Mouse (Mus musculus): Measurements from ENCODE around the gene Atp6v0c. TPM values are rescaled to one million over a fixed set of nuclear protein-coding genes. Genes with fewer than 3 reads are reported as not detected.

The Atp6v0c gene
- polyA plus RNA-seq, 2 experiments, result 487 to 522 TPM

- Histone ChIP-seq H3K27ac (replicated peaks; ENCODE audit: low read depth, low read length) (peak overlapping the region; percentile 90), H3K4me1 (ENCODE audit: control insufficient read depth, insufficient read depth, low read length) (peaks cover 52% of the 10 kb centered on the region), H3K4me3 (replicated peaks; ENCODE audit: low read length) (no peak overlapping the region), H3K9ac (ENCODE audit: low read depth, low read length, severe bottlenecking) (peak overlapping the region; percentile 16; the same call in 1 of the 2 replicates), H3K36me3 (ENCODE audit: control insufficient read depth, insufficient read depth, low read length) (peaks cover 10% of the 10 kb centered on the region), H3K9me3 (ENCODE audit: control insufficient read depth, low read length) (no peaks in the 10 kb centered on the region), H3K4me2 (replicated peaks; ENCODE audit: low read depth, low read length, severe bottlenecking) (peak overlapping the region; percentile 78), H3K27me3 (ENCODE audit: control insufficient read depth, insufficient read depth, low read length) (no peaks in the 10 kb centered on the region)
- WGBS, result 58% methylated on average over 3 of the region's 3 CpGs
- TF ChIP-seq POLR2A (IDR thresholded peaks at IDR 0.05; ENCODE audit: borderline replicate concordance, extremely low read depth, insufficient read depth, insufficient read length), result no peak
- no peak for ATAC-seq (ENCODE audit: low FRiP score, low read depth)
- no peak for DNase-seq (ENCODE audit: low spot score)
These were observed 41.1 kb upstream of the Atp6v0c start for GRCm38 (mm10) chr17:24210591-24210990.

GRCm38 (mm10) chr17:24209916-24210240, 40.4 kb upstream of the Atp6v0c start:
- Histone ChIP-seq H3K4me3 (replicated peaks; ENCODE audit: low read length) (0 out of 2 replicates have a peak overlapping the region, but pooled peaks have one; percentile 73), H3K4me1 (ENCODE audit: control insufficient read depth, insufficient read depth, low read length) (peaks cover 54% of the 10 kb centered on the region), H3K9me3 (ENCODE audit: control insufficient read depth, low read length) (no peaks in the 10 kb centered on the region), H3K27me3 (ENCODE audit: control insufficient read depth, insufficient read depth, low read length) (no peaks in the 10 kb centered on the region), H3K36me3 (ENCODE audit: control insufficient read depth, insufficient read depth, low read length) (0 out of 2 replicates have a peak, but pooled peaks cover 3% of the 10 kb centered on the region), H3K4me2 (replicated peaks; ENCODE audit: low read depth, low read length, severe bottlenecking) (peak overlapping the region; percentile 96), H3K9ac (ENCODE audit: low read depth, low read length, severe bottlenecking) (no peak overlapping the region), H3K27ac (replicated peaks; ENCODE audit: low read depth, low read length) (peak overlapping the region; percentile 90)
- DNase-seq (ENCODE audit: low spot score) (no peak), ATAC-seq (ENCODE audit: low FRiP score, low read depth) (no peak)
- 74% methylated on average over 3 of the region's 3 CpGs for WGBS
- TF ChIP-seq POLR2A (IDR thresholded peaks at IDR 0.05; ENCODE audit: borderline replicate concordance, extremely low read depth, insufficient read depth, insufficient read length), result no peak

- ATAC-seq (ENCODE audit: low FRiP score, low read depth) (peak; percentile 83), DNase-seq (ENCODE audit: low spot score) (peak; percentile 92)
- TF ChIP-seq POLR2A (IDR thresholded peaks at IDR 0.05; ENCODE audit: borderline replicate concordance, extremely low read depth, insufficient read depth, insufficient read length), result no peak
- Histone ChIP-seq H3K27ac (replicated peaks; ENCODE audit: low read depth, low read length) (peak within 1 kb of the TSS; percentile 90), H3K36me3 (ENCODE audit: control insufficient read depth, insufficient read depth, low read length) (0 out of 2 replicates have a peak, but pooled peaks cover 2% of the 10 kb centered on the region), H3K4me3 (replicated peaks; ENCODE audit: low read length) (peak within 1 kb of the TSS; percentile 73), H3K4me1 (ENCODE audit: control insufficient read depth, insufficient read depth, low read length) (peaks cover 60% of the 10 kb centered on the region), H3K4me2 (replicated peaks; ENCODE audit: low read depth, low read length, severe bottlenecking) (peak within 1 kb of the TSS; percentile 96), H3K9ac (ENCODE audit: low read depth, low read length, severe bottlenecking) (peak within 1 kb of the TSS; percentile 83), H3K27me3 (ENCODE audit: control insufficient read depth, insufficient read depth, low read length) (no peaks in the 10 kb centered on the region), H3K9me3 (ENCODE audit: control insufficient read depth, low read length) (no peaks in the 10 kb centered on the region)
- whole genome bisulfite sequencing, result 2% methylated on average over 11 of the region's 43 CpGs
These were observed 39.8 kb upstream of the Atp6v0c start, which contains the start of gene Ntn3 for GRCm38 (mm10) chr17:24209043-24209915. Gene Ntn3, minus strand, starts transcription at chr17:24209531.

GRCm38 (mm10) chr17:24208641-24209042, 39.1 kb upstream of the Atp6v0c start:
- Histone ChIP-seq H3K9me3 (ENCODE audit: control insufficient read depth, low read length) (no peaks in the 10 kb centered on the region), H3K27me3 (ENCODE audit: control insufficient read depth, insufficient read depth, low read length) (no peaks in the 10 kb centered on the region), H3K4me3 (replicated peaks; ENCODE audit: low read length) (peak overlapping the region; percentile 73), H3K4me2 (replicated peaks; ENCODE audit: low read depth, low read length, severe bottlenecking) (peak overlapping the region; percentile 96), H3K27ac (replicated peaks; ENCODE audit: low read depth, low read length) (peak overlapping the region; percentile 90), H3K36me3 (ENCODE audit: control insufficient read depth, insufficient read depth, low read length) (0 out of 2 replicates have a peak, but pooled peaks cover 2% of the 10 kb centered on the region), H3K4me1 (ENCODE audit: control insufficient read depth, insufficient read depth, low read length) (peaks cover 66% of the 10 kb centered on the region), H3K9ac (ENCODE audit: low read depth, low read length, severe bottlenecking) (peak overlapping the region; percentile 83)
- TF ChIP-seq POLR2A (IDR thresholded peaks at IDR 0.05; ENCODE audit: borderline replicate concordance, extremely low read depth, insufficient read depth, insufficient read length), result no peak
- ATAC-seq (ENCODE audit: low FRiP score, low read depth) (no peak), DNase-seq (ENCODE audit: low spot score) (no peak)
- 3% methylated on average over 9 of the region's 29 CpGs for WGBS

- peaks cover 73% of the 10 kb centered on the region for H3K4me1 ChIP-seq (ENCODE audit: control insufficient read depth, insufficient read depth, low read length)
- TF ChIP-seq POLR2A (IDR thresholded peaks at IDR 0.05; ENCODE audit: borderline replicate concordance, extremely low read depth, insufficient read depth, insufficient read length), result no peak
- 54% methylated on average over 34 of the region's 34 CpGs for WGBS
- H3K36me3 ChIP-seq (ENCODE audit: control insufficient read depth, insufficient read depth, low read length), result 0 out of 2 replicates have a peak, but pooled peaks cover 2% of the 10 kb centered on the region
- peak overlapping the region; percentile 96 for H3K4me2 ChIP-seq (replicated peaks; ENCODE audit: low read depth, low read length, severe bottlenecking)
- peak overlapping the region; percentile 73 for H3K4me3 ChIP-seq (replicated peaks; ENCODE audit: low read length)
- H3K9ac ChIP-seq (ENCODE audit: low read depth, low read length, severe bottlenecking), result peak overlapping the region; percentile 83
- H3K27ac ChIP-seq (replicated peaks; ENCODE audit: low read depth, low read length), result peak overlapping the region; percentile 90
- ATAC-seq (ENCODE audit: low FRiP score, low read depth), result no peak
- no peaks in the 10 kb centered on the region for H3K9me3 ChIP-seq (ENCODE audit: control insufficient read depth, low read length)
- DNase-seq (ENCODE audit: low spot score), result no peak
- no peaks in the 10 kb centered on the region for H3K27me3 ChIP-seq (ENCODE audit: control insufficient read depth, insufficient read depth, low read length)
These were observed 38.5 kb upstream of the Atp6v0c start for GRCm38 (mm10) chr17:24207768-24208640.
